Mouse (Mus musculus): ENCODE results near the gene Ncf2. TPM values are rescaled to one million over a fixed set of nuclear protein-coding genes. Genes with fewer than 3 reads are reported as not detected.

Ncf2 gene
- polyA plus RNA-seq, 1 experiment, result 0.07 TPM

GRCm38 (mm10) chr1:152820911-152821695 lies 21.1 kb downstream of the Ncf2 start:
- H3K4me2 ChIP-seq (ENCODE audit: low read depth), result no peak overlapping the region
- no peaks in the 10 kb centered on the region for H3K27me3 ChIP-seq (ENCODE audit: control insufficient read depth, insufficient read depth, insufficient read length)
- TF ChIP-seq POLR2A (IDR thresholded peaks at IDR 0.05; ENCODE audit: insufficient read length, low read depth), result no peak
- TF ChIP-seq CEBPB (IDR thresholded peaks at IDR 0.05; ENCODE audit: insufficient read depth, poor library complexity, severe bottlenecking), result no peak
- TF ChIP-seq TCF12 (IDR thresholded peaks at IDR 0.05; ENCODE audit: insufficient read depth, poor library complexity, severe bottlenecking), result no peak
- TF ChIP-seq USF1 (IDR thresholded peaks at IDR 0.05; ENCODE audit: low read depth), result no peak
- TF ChIP-seq E2F4 (IDR thresholded peaks at IDR 0.05; ENCODE audit: insufficient read depth), result no peak
- TF ChIP-seq POLR2AphosphoS2 (IDR thresholded peaks at IDR 0.05; ENCODE audit: insufficient read length, low read depth), result no peak
- TF ChIP-seq MYOG (IDR thresholded peaks at IDR 0.05; ENCODE audit: control insufficient read depth in 1 of 3, insufficient read depth in 1 of 3, insufficient read length in 2 of 3, low read depth in 2 of 3), result no peak
- H3K79me2 ChIP-seq (ENCODE audit: control insufficient read depth, insufficient read depth), result no peaks in the 10 kb centered on the region
- no peak overlapping the region for H3ac ChIP-seq (ENCODE audit: control insufficient read depth, insufficient read length)
- H3K4me3 ChIP-seq, result no peak overlapping the region
- H3K36me3 ChIP-seq (ENCODE audit: control insufficient read depth, insufficient read depth), result no peaks in the 10 kb centered on the region

- Histone ChIP-seq H3ac (ENCODE audit: control insufficient read depth, insufficient read length) (no peak overlapping the region), H3K27me3 (ENCODE audit: control insufficient read depth, insufficient read depth, insufficient read length) (no peaks in the 10 kb centered on the region), H3K79me2 (ENCODE audit: control insufficient read depth, insufficient read depth) (no peaks in the 10 kb centered on the region), H3K36me3 (ENCODE audit: control insufficient read depth, insufficient read depth) (no peaks in the 10 kb centered on the region), H3K4me2 (ENCODE audit: low read depth) (no peak overlapping the region), H3K4me3 (no peak overlapping the region)
- TF ChIP-seq MAX (IDR thresholded peaks at IDR 0.05; ENCODE audit: low read depth) (no peak), POLR2A (IDR thresholded peaks at IDR 0.05; ENCODE audit: insufficient read length, low read depth) (no peak), POLR2AphosphoS2 (IDR thresholded peaks at IDR 0.05; ENCODE audit: insufficient read length, low read depth) (no peak), REST (IDR thresholded peaks at IDR 0.05; ENCODE audit: insufficient read depth, insufficient read length) (no peak), USF1 (IDR thresholded peaks at IDR 0.05; ENCODE audit: low read depth) (no peak), TCF3 (IDR thresholded peaks at IDR 0.05; ENCODE audit: insufficient read length, low read depth) (no peak)
These were observed 21.8 kb downstream of the Ncf2 start for GRCm38 (mm10) chr1:152821746-152822145.

- no peaks in the 10 kb centered on the region for H3K79me2 ChIP-seq (ENCODE audit: control insufficient read depth, insufficient read depth)
- no peaks in the 10 kb centered on the region for H3K36me3 ChIP-seq (ENCODE audit: control insufficient read depth, insufficient read depth)
- H3ac ChIP-seq (ENCODE audit: control insufficient read depth, insufficient read length), result no peak overlapping the region
- H3K4me3 ChIP-seq, result no peak overlapping the region
- no peaks in the 10 kb centered on the region for H3K27me3 ChIP-seq (ENCODE audit: control insufficient read depth, insufficient read depth, insufficient read length)
- H3K4me2 ChIP-seq (ENCODE audit: low read depth), result no peak overlapping the region
- TF ChIP-seq MYOG (IDR thresholded peaks at IDR 0.05; ENCODE audit: control insufficient read depth in 1 of 3, insufficient read depth in 1 of 3, insufficient read length in 2 of 3, low read depth in 2 of 3), result no peak
- no peak for TF ChIP-seq CEBPB (IDR thresholded peaks at IDR 0.05; ENCODE audit: insufficient read depth, poor library complexity, severe bottlenecking)
- TF ChIP-seq POLR2AphosphoS2 (IDR thresholded peaks at IDR 0.05; ENCODE audit: insufficient read length, low read depth), result no peak
- no peak for TF ChIP-seq REST (IDR thresholded peaks at IDR 0.05; ENCODE audit: insufficient read depth, insufficient read length)
- no peak for TF ChIP-seq MYOD1 (IDR thresholded peaks at IDR 0.05; ENCODE audit: control insufficient read depth in 1 of 3, insufficient read length in 2 of 3, low read depth in 2 of 3)
These were observed 24.2 kb downstream of the Ncf2 start for GRCm38 (mm10) chr1:152824206-152824605.

GRCm38 (mm10) chr1:152826446-152826845 lies 26.5 kb downstream of the Ncf2 start:
- H3ac ChIP-seq (ENCODE audit: control insufficient read depth, insufficient read length), result no peak overlapping the region
- no peaks in the 10 kb centered on the region for H3K27me3 ChIP-seq (ENCODE audit: control insufficient read depth, insufficient read depth, insufficient read length)
- no peaks in the 10 kb centered on the region for H3K36me3 ChIP-seq (ENCODE audit: control insufficient read depth, insufficient read depth)
- no peak overlapping the region for H3K4me2 ChIP-seq (ENCODE audit: low read depth)
- no peak overlapping the region for H3K4me3 ChIP-seq
- H3K79me2 ChIP-seq (ENCODE audit: control insufficient read depth, insufficient read depth), result no peaks in the 10 kb centered on the region
- TF ChIP-seq USF1 (IDR thresholded peaks at IDR 0.05; ENCODE audit: low read depth) (no peak), REST (IDR thresholded peaks at IDR 0.05; ENCODE audit: insufficient read depth, insufficient read length) (no peak), MYOG (IDR thresholded peaks at IDR 0.05; ENCODE audit: control insufficient read depth in 1 of 3, insufficient read depth in 1 of 3, insufficient read length in 2 of 3, low read depth in 2 of 3) (no peak), POLR2A (IDR thresholded peaks at IDR 0.05; ENCODE audit: insufficient read length, low read depth) (no peak)

DNA sequence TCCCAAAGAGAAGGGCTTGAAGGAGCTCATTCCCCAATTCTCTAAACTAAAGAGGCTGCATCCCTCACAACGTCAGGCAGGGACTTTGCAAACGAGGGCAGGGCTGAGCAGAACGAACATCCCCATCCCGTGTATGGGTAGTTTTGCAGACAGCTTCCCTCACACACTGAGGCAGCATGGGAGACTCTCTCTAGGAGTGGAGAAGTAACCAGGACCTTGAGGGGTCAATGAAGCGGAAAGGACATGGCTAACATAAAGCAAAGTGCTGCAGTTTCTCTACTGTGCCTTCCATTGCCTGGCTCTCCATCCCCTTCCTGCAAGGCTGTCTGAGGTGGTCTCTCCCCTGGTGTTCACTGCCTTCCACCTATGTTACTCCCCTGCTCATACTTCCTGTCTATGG lies 28.2 kb downstream of the Ncf2 start:
- no peak for TF ChIP-seq POLR2AphosphoS2 (IDR thresholded peaks at IDR 0.05; ENCODE audit: insufficient read length, low read depth)
- no peak overlapping the region for H3K4me3 ChIP-seq
- no peaks in the 10 kb centered on the region for H3K36me3 ChIP-seq (ENCODE audit: control insufficient read depth, insufficient read depth)
- no peak overlapping the region for H3K4me2 ChIP-seq (ENCODE audit: low read depth)
- H3K79me2 ChIP-seq (ENCODE audit: control insufficient read depth, insufficient read depth), result no peaks in the 10 kb centered on the region
- H3K27me3 ChIP-seq (ENCODE audit: control insufficient read depth, insufficient read depth, insufficient read length), result no peaks in the 10 kb centered on the region
- no peak overlapping the region for H3ac ChIP-seq (ENCODE audit: control insufficient read depth, insufficient read length)
